ENCODE assay signal across 9 mouse cellular contexts in the genomic region with DNA sequence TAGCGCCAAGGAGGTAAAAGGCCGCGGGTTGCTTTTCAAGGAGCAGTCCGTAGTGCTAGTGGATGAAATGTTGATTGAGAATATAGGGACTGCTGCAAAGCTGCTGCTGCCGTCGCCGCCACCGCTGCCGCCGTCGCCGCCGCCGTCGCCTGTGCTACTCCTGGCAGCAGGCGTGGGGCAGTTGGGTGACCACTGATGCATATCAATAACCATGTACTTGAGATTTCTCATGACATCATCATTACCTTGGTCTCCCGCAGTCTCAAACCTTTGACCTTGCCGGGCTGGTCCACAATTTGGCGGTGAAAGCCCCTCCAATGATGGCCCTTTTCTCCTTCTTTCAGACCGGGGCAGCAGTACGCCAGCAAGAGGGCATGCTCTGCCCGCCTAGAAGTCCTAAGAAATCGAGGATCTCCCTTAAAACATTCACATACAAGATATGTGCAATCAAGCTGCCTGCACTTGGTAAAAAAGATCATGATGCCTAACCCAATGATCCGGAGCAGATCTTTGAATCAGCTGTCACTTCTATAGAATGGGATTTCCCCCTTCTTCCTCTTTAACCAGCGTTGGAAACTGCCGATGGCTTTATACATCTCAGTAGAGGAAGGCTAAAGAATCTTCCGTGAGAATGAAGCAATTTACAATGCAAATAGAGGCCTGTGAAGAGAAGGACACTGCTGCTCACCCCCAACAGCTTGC.
DNase-seq lines count a peak whose midpoint lies in the region; ATAC-seq and TF ChIP-seq lines count a peak whose summit lies in the region.
"Had no signal": no experiment of that assay in that cellular context is flagged by ENCODE, and none has a peak within 500 bp of the region (broad histone marks: within the 10 kb centered on the region; RNA-seq: fewer than 3 reads in every experiment).

No protein-coding gene starts in this region.

- ATAC-seq in kidney, embryonic 15.5 days (replicated peaks; ENCODE audit: low FRiP score) = no peak; the same call in 1 of the 2 replicates
- ATAC-seq in forebrain, embryonic 11.5 days (replicated peaks; ENCODE audit: low FRiP score) = no peak
- no peak for ATAC-seq in liver, embryonic 14.5 days (ENCODE audit: insufficient read depth)
- ATAC-seq: Patski had no signal

- WGBS in kidney, embryonic 15.5 days = 1% methylated on average over 27 of the region's 27 CpGs
- WGBS in forebrain, embryonic 11.5 days = under 1% methylated on average over 27 of the region's 27 CpGs
- WGBS in liver, embryonic 14.5 days (ENCODE audit: insufficient replicate concordance) = 2% methylated on average over 27 of the region's 27 CpGs

- peaks cover 83% of the 10 kb centered on the region for H3K27me3 ChIP-seq in kidney, embryonic 15.5 days
- H3K27me3 ChIP-seq in forebrain, embryonic 11.5 days (ENCODE audit: control insufficient read depth, insufficient read depth, low read length) = no peaks in the 10 kb centered on the region
- peaks cover 59% of the 10 kb centered on the region for H3K27me3 ChIP-seq in liver, embryonic 14.5 days (ENCODE audit: control insufficient read depth, insufficient read depth, low read length)

- no peak for TF ChIP-seq CTCF in liver, embryonic 14.5 days (IDR thresholded peaks at IDR 0.05; ENCODE audit: low read depth)

- peak overlapping the region; percentile 23 for H3K4me3 ChIP-seq in kidney, embryonic 15.5 days (replicated peaks)
- H3K4me3 ChIP-seq in forebrain, embryonic 11.5 days (ENCODE audit: low read depth, low read length) = peak overlapping the region; percentile 54
- no peak overlapping the region for H3K4me3 ChIP-seq in liver, embryonic 14.5 days (ENCODE audit: insufficient read depth in 1 of 2, low read depth in 2 of 2, low read length in 2 of 2)

- no peak for DNase-seq in kidney, adult 8-10 months
- peak; percentile 49 for DNase-seq in brain, adult 2 months (ENCODE audit: low read depth, low spot score)
- peak; percentile 82 for DNase-seq in forebrain, embryonic 11.5 days (ENCODE audit: low spot score)
- no peak for DNase-seq in liver, embryonic 14.5 days (ENCODE audit: low read depth in 3 of 3, low spot score in 3 of 3)
- DNase-seq in thymus, postnatal 10 days (ENCODE audit: low spot score in 2 of 2) = no peak
- no peak for DNase-seq in thymus, postnatal 36 days
- no peak for DNase-seq in yolk sac, embryonic 10.5 days (ENCODE audit: low spot score)

- peak overlapping the region; percentile 49 for H3K4me2 ChIP-seq in kidney, embryonic 15.5 days
- peak overlapping the region; percentile 77 for H3K4me2 ChIP-seq in forebrain, embryonic 11.5 days (ENCODE audit: low read depth, low read length, severe bottlenecking)
- peak overlapping the region; percentile 27; the same call in 1 of the 2 replicates for H3K4me2 ChIP-seq in liver, embryonic 14.5 days (ENCODE audit: low read depth)

- H3K9me3 ChIP-seq in kidney, embryonic 15.5 days (replicated peaks) = no peaks in the 10 kb centered on the region
- no peaks in the 10 kb centered on the region for H3K9me3 ChIP-seq in forebrain, embryonic 11.5 days (ENCODE audit: control insufficient read depth, low read length)
- no peaks in the 10 kb centered on the region for H3K9me3 ChIP-seq in liver, embryonic 14.5 days (ENCODE audit: control insufficient read depth, low read length)

- peaks cover 21% of the 10 kb centered on the region for H3K4me1 ChIP-seq in kidney, embryonic 15.5 days
- no peaks in the 10 kb centered on the region for H3K4me1 ChIP-seq in forebrain, embryonic 11.5 days (replicated peaks; ENCODE audit: control insufficient read depth, insufficient read depth, low read length)
- H3K4me1 ChIP-seq in liver, embryonic 14.5 days (replicated peaks; ENCODE audit: control insufficient read depth in 2 of 2, insufficient read depth in 2 of 2, low read length in 1 of 2) = 0 out of 4 replicates have a peak, but pooled peaks cover 0 to 2% of the 10 kb centered on the region in 2 experiments

- no peak overlapping the region for H3K27ac ChIP-seq in kidney, embryonic 15.5 days
- H3K27ac ChIP-seq in forebrain, embryonic 11.5 days (ENCODE audit: low read depth, low read length) = peak overlapping the region; percentile 99
- no peak overlapping the region for H3K27ac ChIP-seq in liver, embryonic 14.5 days

- no peak for TF ChIP-seq EP300 in liver, embryonic 14.5 days (IDR thresholded peaks at IDR 0.05; ENCODE audit: low read depth)

- no peak overlapping the region for H3K9ac ChIP-seq in kidney, embryonic 15.5 days
- H3K9ac ChIP-seq in forebrain, embryonic 11.5 days (ENCODE audit: low read length) = peak overlapping the region; percentile 87
- H3K9ac ChIP-seq in liver, embryonic 14.5 days (replicated peaks) = no peak overlapping the region

- H3K36me3 ChIP-seq in kidney, embryonic 15.5 days = no peaks in the 10 kb centered on the region
- peaks cover 6% of the 10 kb centered on the region; the same call in 1 of the 2 replicates for H3K36me3 ChIP-seq in forebrain, embryonic 11.5 days (ENCODE audit: control insufficient read depth, insufficient read depth, low read length)
- H3K36me3 ChIP-seq in liver, embryonic 14.5 days (replicated peaks; ENCODE audit: control insufficient read depth, insufficient read depth, low read depth) = no peaks in the 10 kb centered on the region

Comparison
In these comparisons a context has a peak if more than half of its experiments do, and no peak if none do; other contexts are left out.
1. H3K4me2 ChIP-seq: peak in every context shown above with its lines; median percentile 77 in forebrain, embryonic 11.5 days; 49 in kidney, embryonic 15.5 days; 27 in liver, embryonic 14.5 days.
2. H3K4me3 ChIP-seq: peak in kidney, embryonic 15.5 days (single experiment) and forebrain, embryonic 11.5 days (single experiment); none in liver, embryonic 14.5 days (0 of 2).
3. DNase-seq: peak in brain, adult 2 months (single experiment) and forebrain, embryonic 11.5 days (single experiment); none in kidney, adult 8-10 months (0 of 2), liver, embryonic 14.5 days (0 of 3), thymus, postnatal 10 days (0 of 2), thymus, postnatal 36 days (0 of 2) and yolk sac, embryonic 10.5 days (single experiment).